Mouse (Mus musculus): ENCODE results near the gene Drd4.

Drd4 gene

GRCm38 (mm10) chr7:141335044-141335579 lies 43.3 kb downstream of the Drd4 start:
- no peak for DNase-seq (ENCODE audit: low spot score in 2 of 2)

GRCm38 (mm10) chr7:141335682-141336081 lies 43.9 kb downstream of the Drd4 start:
- peak in 1 of 2 experiments; percentile 25 for DNase-seq (ENCODE audit: low spot score in 2 of 2)

- no peak for DNase-seq (ENCODE audit: low spot score in 2 of 2)
Observed at GRCm38 (mm10) chr7:141336296-141336695, 44.5 kb downstream of the Drd4 start.

DNA sequence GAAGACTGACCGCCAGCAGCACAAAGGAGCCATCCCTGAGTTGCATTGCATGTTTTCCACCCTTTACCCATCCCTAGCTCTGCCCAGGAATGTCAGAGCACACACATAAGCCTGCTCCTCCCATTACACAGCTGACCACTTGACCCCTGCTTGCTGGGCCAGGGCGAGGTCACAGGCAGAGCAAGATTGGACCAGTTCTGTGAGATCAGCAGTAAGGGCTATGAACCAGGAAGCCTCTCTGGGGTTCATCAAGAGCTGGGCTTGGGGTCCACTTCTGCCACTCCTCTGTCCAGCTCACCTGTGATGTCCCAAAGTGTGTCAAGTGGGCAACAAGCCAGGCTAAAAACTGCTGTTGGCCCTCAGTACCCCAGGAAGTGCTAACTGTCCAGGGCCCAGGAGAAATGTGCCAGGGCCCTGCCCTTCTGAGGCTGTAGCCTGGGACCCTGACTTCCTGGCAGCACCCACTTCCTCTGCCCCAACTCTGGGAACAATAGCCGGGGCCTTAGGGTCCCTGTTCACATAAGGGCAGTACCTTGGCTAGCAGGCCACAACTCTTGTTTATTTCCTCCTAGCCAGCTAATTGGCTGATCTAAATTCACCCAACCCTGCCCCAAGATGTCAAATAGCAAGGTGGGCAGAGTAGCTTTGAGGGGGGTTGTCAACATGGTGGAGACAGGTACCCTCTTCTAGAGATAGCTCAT lies 46.1 kb downstream of the Drd4 start:
- DNase-seq (ENCODE audit: low spot score in 2 of 2): no peak

GRCm38 (mm10) chr7:141338576-141339131 lies 46.8 kb downstream of the Drd4 start, which contains the start of gene Eps8l2:
TSS of gene Eps8l2 (plus strand) at chr7:141338880.
- no peak for DNase-seq (ENCODE audit: low spot score in 2 of 2)

- DNase-seq (ENCODE audit: low spot score in 2 of 2): no peak
Observed at GRCm38 (mm10) chr7:141339215-141339920, 47.6 kb downstream of the Drd4 start.

GRCm38 (mm10) chr7:141340023-141340422 lies 48.2 kb downstream of the Drd4 start:
- DNase-seq (ENCODE audit: low spot score in 2 of 2): no peak

DNA sequence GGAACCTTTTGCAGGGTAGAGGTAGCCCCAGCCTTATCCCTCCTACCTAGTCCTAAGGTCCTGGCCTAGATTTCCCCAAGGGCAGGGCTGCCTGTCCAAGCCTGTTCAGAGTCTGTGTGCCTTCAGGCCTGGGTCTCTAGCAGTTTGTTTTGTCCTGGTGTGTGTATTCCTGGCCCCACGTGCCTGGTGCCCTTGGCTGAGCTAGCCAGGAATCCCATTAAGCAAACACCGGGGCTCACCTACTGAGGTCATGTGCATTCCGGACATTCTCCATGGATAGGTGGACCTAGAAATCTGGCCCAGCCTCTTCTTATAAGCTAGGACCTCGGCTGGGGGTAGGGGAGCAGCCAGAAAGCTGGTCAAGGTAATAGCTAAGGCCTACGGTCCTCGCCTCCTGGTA lies 48.7 kb downstream of the Drd4 start:
- no peak for DNase-seq (ENCODE audit: low spot score in 2 of 2)

DNA sequence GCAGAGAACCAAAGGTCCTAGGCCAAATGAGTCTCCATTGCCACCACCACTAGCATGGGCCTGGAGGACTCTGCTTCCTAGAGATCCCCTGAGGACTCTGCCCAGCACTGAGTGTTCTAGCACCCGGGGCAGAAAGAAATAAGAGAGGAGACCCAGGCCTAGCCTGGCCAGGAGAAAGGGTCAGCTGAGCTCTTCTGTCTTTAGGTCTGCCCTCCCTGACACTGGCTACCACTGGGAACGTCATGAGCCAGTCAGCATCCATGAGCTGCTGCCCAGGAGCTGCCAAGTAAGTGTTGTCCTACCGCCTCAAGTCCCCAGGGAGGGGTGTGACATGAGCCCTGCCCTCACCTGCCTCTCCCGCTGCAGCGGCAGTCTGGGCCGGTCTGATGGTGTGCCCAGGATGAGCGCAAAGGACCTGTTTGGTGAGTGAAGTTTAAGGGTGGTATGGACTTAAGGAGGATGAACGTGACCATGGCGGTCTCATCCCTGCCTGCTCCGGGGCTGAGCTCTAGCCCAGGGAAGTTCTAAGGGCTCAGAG lies 50.0 kb downstream of the Drd4 start:
- no peak for DNase-seq (ENCODE audit: low spot score in 2 of 2)

- DNase-seq (ENCODE audit: low spot score in 2 of 2): no peak
Observed at GRCm38 (mm10) chr7:141343230-141343629, 51.4 kb downstream of the Drd4 start.

- no peak for DNase-seq (ENCODE audit: low spot score in 2 of 2)
Observed at GRCm38 (mm10) chr7:141343696-141344095, 51.9 kb downstream of the Drd4 start.

DNA sequence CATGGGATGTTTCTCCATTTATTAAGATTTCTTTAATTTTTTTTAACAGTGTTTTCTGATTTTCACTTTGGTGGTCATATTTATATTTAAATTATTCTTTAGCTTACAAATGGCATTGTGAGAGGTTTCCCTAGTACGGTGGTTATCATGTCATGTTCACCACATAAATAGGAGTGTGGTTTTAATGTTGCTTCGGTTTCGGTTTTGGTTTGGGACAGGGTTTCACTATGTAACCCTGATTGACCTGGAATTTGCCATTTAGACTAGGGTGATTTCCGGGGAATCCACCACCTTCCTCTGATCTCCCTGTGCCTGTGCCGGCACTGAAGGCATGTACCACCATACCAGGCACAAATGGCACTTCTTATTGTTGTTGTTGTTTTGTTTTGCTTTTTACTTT lies 53.0 kb downstream of the Drd4 start:
- no peak for DNase-seq (ENCODE audit: low spot score in 2 of 2)
